Mouse (Mus musculus): Measurements from ENCODE around the gene Far1.

The Far1 gene

GRCm38 (mm10) chr7:113513286-113513962, at the start of gene Far1:
Far1 (plus strand) TSS chr7:113513834.
- peak; percentile 97 for DNase-seq (ENCODE audit: low read depth)

GRCm38 (mm10) chr7:113468345-113468744, 45.3 kb upstream of the Far1 start:
- DNase-seq (ENCODE audit: low read depth): no peak

- DNase-seq (ENCODE audit: low read depth): no peak
Observed at GRCm38 (mm10) chr7:113470671-113471070, 43.0 kb upstream of the Far1 start.

- DNase-seq (ENCODE audit: low read depth): no peak
Observed at GRCm38 (mm10) chr7:113471653-113472052, 42.0 kb upstream of the Far1 start.

- DNase-seq (ENCODE audit: low read depth): no peak
Observed at GRCm38 (mm10) chr7:113495792-113496191, 17.8 kb upstream of the Far1 start.

- DNase-seq (ENCODE audit: low read depth): no peak
Observed at GRCm38 (mm10) chr7:113498413-113498812, 15.2 kb upstream of the Far1 start.

- no peak for DNase-seq (ENCODE audit: low read depth)
Observed at GRCm38 (mm10) chr7:113499821-113500220, 13.8 kb upstream of the Far1 start.

GRCm38 (mm10) chr7:113502453-113502852, 11.2 kb upstream of the Far1 start:
- DNase-seq (ENCODE audit: low read depth): no peak

- DNase-seq (ENCODE audit: low read depth): no peak
Observed at GRCm38 (mm10) chr7:113505047-113505446, 8.6 kb upstream of the Far1 start.

- no peak for DNase-seq (ENCODE audit: low read depth)
Observed at GRCm38 (mm10) chr7:113505516-113506045, 8.1 kb upstream of the Far1 start.

- DNase-seq (ENCODE audit: low read depth): no peak
Observed at GRCm38 (mm10) chr7:113507846-113508245, 5.8 kb upstream of the Far1 start.

GRCm38 (mm10) chr7:113511396-113511795, 2.2 kb upstream of the Far1 start:
- DNase-seq (ENCODE audit: low read depth): peak; percentile 9

GRCm38 (mm10) chr7:113512527-113513285, 928 bp upstream of the Far1 start:
- DNase-seq (ENCODE audit: low read depth): no peak

GRCm38 (mm10) chr7:113513963-113514649, 472 bp downstream of the Far1 start:
- peak; percentile 80 for DNase-seq (ENCODE audit: low read depth)

- no peak for DNase-seq (ENCODE audit: low read depth)
Observed at GRCm38 (mm10) chr7:113515831-113516230, 2.2 kb downstream of the Far1 start.

- peak; percentile 43 for DNase-seq (ENCODE audit: low read depth)
Observed at GRCm38 (mm10) chr7:113518419-113518818, 4.8 kb downstream of the Far1 start.

- peak; percentile 10 for DNase-seq (ENCODE audit: low read depth)
Observed at GRCm38 (mm10) chr7:113518961-113519360, 5.3 kb downstream of the Far1 start.

GRCm38 (mm10) chr7:113543158-113543557, 29.5 kb downstream of the Far1 start:
- no peak for DNase-seq (ENCODE audit: low read depth)

- no peak for DNase-seq (ENCODE audit: low read depth)
Observed at GRCm38 (mm10) chr7:113551742-113552463, 38.3 kb downstream of the Far1 start.

GRCm38 (mm10) chr7:113552508-113552907, 38.9 kb downstream of the Far1 start:
- DNase-seq (ENCODE audit: low read depth): no peak

- DNase-seq (ENCODE audit: low read depth): no peak
Observed at GRCm38 (mm10) chr7:113556138-113556537, 42.5 kb downstream of the Far1 start.

- peak; percentile 19 for DNase-seq (ENCODE audit: low read depth)
Observed at GRCm38 (mm10) chr7:113566892-113567291, 53.3 kb downstream of the Far1 start.
